Mouse (Mus musculus): ENCODE data around the gene Hrc. TPM values are rescaled to one million over a fixed set of nuclear protein-coding genes. Genes with fewer than 3 reads are reported as not detected.

Gene Hrc
- total and polyA plus RNA-seq, 3 experiments = 0.10 to 0.21 TPM; not detected in 1

GRCm38 (mm10) chr7:45339410-45340065 is 4.4 kb downstream of the Hrc start (continued):
- TF ChIP-seq MXI1 (IDR thresholded peaks at IDR 0.05; ENCODE audit: low read depth, low read length) (peak; percentile 68), ZKSCAN1 (IDR thresholded peaks at IDR 0.05; ENCODE audit: borderline replicate concordance, low read depth, low read length) (no peak), MYC (IDR thresholded peaks at IDR 0.05; ENCODE audit: low read depth, low read length) (0 out of 2 replicates have a peak, but pooled peaks have one; percentile 46), HCFC1 (IDR thresholded peaks at IDR 0.05; ENCODE audit: low read depth, low read length) (no peak), MAFK (IDR thresholded peaks at IDR 0.05; ENCODE audit: insufficient replicate concordance, low read length) (no peak), UBTF (IDR thresholded peaks at IDR 0.05; ENCODE audit: low read depth, low read length) (no peak), USF1 (IDR thresholded peaks at IDR 0.05; ENCODE audit: low read depth, low read length) (no peak), MAZ (IDR thresholded peaks at IDR 0.05; ENCODE audit: low read depth, low read length) (peak; percentile 86), ZMIZ1 (IDR thresholded peaks at IDR 0.05; ENCODE audit: low read depth, low read length) (peak; percentile 17; the same call in 1 of the 2 replicates)

- peak overlapping the region; percentile 1 to 60 (median 42) for H3K4me3 ChIP-seq (replicated peaks in 1 of 3; ENCODE audit: low read depth in 2 of 3, low read length in 2 of 3, poor library complexity in 1 of 3)
- peaks cover 65% of the 10 kb centered on the region for H3K27me3 ChIP-seq (replicated peaks)
- peak overlapping the region; percentile 86 for H3K4me2 ChIP-seq (ENCODE audit: insufficient read depth, low read depth, poor library complexity, severe bottlenecking)
- in situ Hi-C loops (cut with MboI; ENCODE audit: low pct_ligation_motif_present, low pct_unique_long_range_greater_than_20kb, low sequenced_read_pairs) = no loop called here
- peak overlapping the region; percentile 1; the same call in 1 of the 2 replicates for H3K9ac ChIP-seq (ENCODE audit: insufficient read depth, low read depth)
- no peak for DNase-seq (ENCODE audit: extremely low read depth)
- no peak overlapping the region for H3K27ac ChIP-seq (ENCODE audit: insufficient read depth, low read depth)
- TF ChIP-seq ZNF384 (IDR thresholded peaks at IDR 0.05; ENCODE audit: low read depth, low read length) (no peak), JUN (IDR thresholded peaks at IDR 0.05; ENCODE audit: insufficient read depth, low read depth, low read length) (no peak), CHD2 (IDR thresholded peaks at IDR 0.05; ENCODE audit: low read length) (no peak)
- peaks cover 2% of the 10 kb centered on the region for H3K9me3 ChIP-seq (replicated peaks; ENCODE audit: low read length)
- H3K4me1 ChIP-seq (ENCODE audit: control insufficient read depth in 1 of 2, insufficient read depth in 2 of 2) = peaks cover 32 to 55% of the 10 kb centered on the region in 2 experiments
- dilution Hi-C loops (cut with MboI; ENCODE audit: extremely low pct_ligation_motif_present, extremely low pct_unique_long_range_greater_than_20kb, low sequenced_read_pairs) = no loop called here
- no peaks in the 10 kb centered on the region for H3K79me2 ChIP-seq (replicated peaks; ENCODE audit: control insufficient read depth, extremely low read depth, insufficient read depth, poor library complexity, severe bottlenecking)
- H3K36me3 ChIP-seq (replicated peaks in 1 of 2; ENCODE audit: control insufficient read depth in 1 of 2, insufficient read depth in 1 of 2, low read length in 1 of 2) = no peaks in the 10 kb centered on the region
Measured at GRCm38 (mm10) chr7:45340066-45340442, 5.0 kb downstream of the Hrc start.

GRCm38 (mm10) chr7:45340669-45341068 is 5.6 kb downstream of the Hrc start:
- Histone ChIP-seq H3K27me3 (replicated peaks) (peaks cover 59% of the 10 kb centered on the region), H3K9me3 (replicated peaks; ENCODE audit: low read length) (peaks cover 2% of the 10 kb centered on the region), H3K4me1 (ENCODE audit: control insufficient read depth in 1 of 2, insufficient read depth in 2 of 2) (peaks cover 32 to 55% of the 10 kb centered on the region in 2 experiments), H3K4me2 (ENCODE audit: insufficient read depth, low read depth, poor library complexity, severe bottlenecking) (peak overlapping the region; percentile 86), H3K36me3 (replicated peaks in 1 of 2; ENCODE audit: control insufficient read depth in 1 of 2, insufficient read depth in 1 of 2, low read length in 1 of 2) (no peaks in the 10 kb centered on the region), H3K9ac (ENCODE audit: insufficient read depth, low read depth) (no peak overlapping the region), H3K79me2 (replicated peaks; ENCODE audit: control insufficient read depth, extremely low read depth, insufficient read depth, poor library complexity, severe bottlenecking) (no peaks in the 10 kb centered on the region), H3K4me3 (replicated peaks in 1 of 3; ENCODE audit: low read depth in 2 of 3, low read length in 2 of 3, poor library complexity in 1 of 3) (peak overlapping the region in 1 of 3 experiments; percentile 43), H3K27ac (ENCODE audit: insufficient read depth, low read depth) (no peak overlapping the region)
- TF ChIP-seq MEF2A (IDR thresholded peaks at IDR 0.05; ENCODE audit: borderline replicate concordance, low read depth, low read length) (no peak), ETS1 (conservative IDR thresholded peaks at IDR 0.05; ENCODE audit: low read depth, low read length) (no peak), USF2 (conservative IDR thresholded peaks at IDR 0.05; ENCODE audit: low read depth, low read length) (no peak), NELFE (IDR thresholded peaks at IDR 0.05; ENCODE audit: low read depth, low read length) (no peak), E2F4 (IDR thresholded peaks at IDR 0.05; ENCODE audit: insufficient replicate concordance, low read depth, low read length) (no peak), MXI1 (IDR thresholded peaks at IDR 0.05; ENCODE audit: low read depth, low read length) (no peak), CHD2 (IDR thresholded peaks at IDR 0.05; ENCODE audit: low read length) (no peak), RCOR1 (conservative IDR thresholded peaks at IDR 0.05; ENCODE audit: low read depth, low read length) (no peak), USF1 (IDR thresholded peaks at IDR 0.05; ENCODE audit: low read depth, low read length) (no peak), MAFK (IDR thresholded peaks at IDR 0.05; ENCODE audit: insufficient replicate concordance, low read length) (no peak), RAD21 (IDR thresholded peaks at IDR 0.05; ENCODE audit: low read depth, low read length) (no peak), ZNF384 (IDR thresholded peaks at IDR 0.05; ENCODE audit: low read depth, low read length) (no peak), TBP (conservative IDR thresholded peaks at IDR 0.05; ENCODE audit: low read depth, low read length) (no peak), BHLHE40 (IDR thresholded peaks at IDR 0.05; ENCODE audit: low read depth, low read length) (no peak), SIN3A (IDR thresholded peaks at IDR 0.05; ENCODE audit: low read length) (no peak), ZC3H11A (IDR thresholded peaks at IDR 0.05; ENCODE audit: low read depth, low read length) (no peak), ELF1 (IDR thresholded peaks at IDR 0.05; ENCODE audit: low read depth, low read length) (no peak)
- dilution Hi-C loops (cut with MboI; ENCODE audit: extremely low pct_ligation_motif_present, extremely low pct_unique_long_range_greater_than_20kb, low sequenced_read_pairs) = no loop called here
- peak; percentile 24 for DNase-seq (ENCODE audit: extremely low read depth)
- in situ Hi-C loops (cut with MboI; ENCODE audit: low pct_ligation_motif_present, low pct_unique_long_range_greater_than_20kb, low sequenced_read_pairs) = no loop called here
